Mouse (Mus musculus) liver, adult 2 months (tissue): Measurements from ENCODE around the gene Slc35b2. TPM values are rescaled to one million over a fixed set of nuclear protein-coding genes. Genes with fewer than 3 reads are reported as not detected.

Experiments used
- DNase-seq: peaks from one replicate; pipeline ENCODE4 v3.0.0-alpha.2; 2011; ENCODE audit warnings: low read depth, low spot score; ENCODE audit errors: extremely low read depth
- H3K27ac ChIP-seq: fragments of 200-500 bp; replicated peaks from 2 replicates; pipeline ENCODE4 v1.5.1; 2012; ENCODE audit warnings: low read depth, mild to moderate bottlenecking, control low read depth, inconsistent platforms, low read length; ENCODE audit not compliant: insufficient read depth
- H3K27me3 ChIP-seq: fragments of 200-500 bp; 2 replicates; pipeline ENCODE4 v1.6.1; 2012; ENCODE audit warnings: mild to moderate bottlenecking, moderate library complexity, low read length, inconsistent platforms; ENCODE audit not compliant: control insufficient read depth, insufficient read depth
- H3K36me3 ChIP-seq: fragments of 200-500 bp; 2 replicates; pipeline ENCODE4 v1.6.1; 2012; ENCODE audit warnings: low read length, inconsistent platforms; ENCODE audit not compliant: control insufficient read depth, insufficient read depth
- H3K4me1 ChIP-seq: fragments of 200-500 bp; 2 replicates; pipeline ENCODE4 v1.6.1; 2011; ENCODE audit warnings: low read length; ENCODE audit not compliant: control insufficient read depth, insufficient read depth
- H3K4me3 ChIP-seq: fragments of 200-500 bp; 2 replicates; pipeline ENCODE4 v1.5.1; 2011; ENCODE audit warnings: low read depth, mild to moderate bottlenecking, control low read depth, low read length, moderate library complexity; ENCODE audit not compliant: insufficient read depth
- H3K79me2 ChIP-seq: fragments of 200-500 bp; 2 replicates; pipeline ENCODE4 v1.6.1; 2012; ENCODE audit warnings: inconsistent platforms, mild to moderate bottlenecking, low read length, moderate library complexity; ENCODE audit not compliant: control insufficient read depth, insufficient read depth
- H3K9ac ChIP-seq: fragments of 200-500 bp; 2 replicates; pipeline ENCODE4 v1.6.1; 2012; ENCODE audit warnings: low read depth, mild to moderate bottlenecking, control low read depth, inconsistent platforms, low read length
- CTCF ChIP-seq: fragments of 200-500 bp; IDR thresholded peaks from 2 replicates; pipeline ENCODE4 v1.5.1; 2011; ENCODE audit warnings: low read depth, low read length, control low read depth
- POLR2A ChIP-seq: fragments of 200-500 bp; IDR thresholded peaks from 2 replicates; pipeline ENCODE4 v1.6.1; 2011; ENCODE audit warnings: low read length, control low read depth; ENCODE audit not compliant: insufficient read depth; ENCODE audit errors: extremely low read depth
- WGBS: fragments of 180-500 bp; shearing (Covaris S2); methylation state at CpG from one replicate; pipeline ENCODE4 v1.1.7; 2018; 5-methylcytosine and 5-hydroxymethylcytosine counted together
- polyA plus RNA-seq: library from polyadenylated mRNA; depleted of rRNA; stranded (reverse); fragments of >200 nt; gene quantifications from 2 replicates; pipeline ENCODE4 v1.2.3, GENCODE M21; 2012; rRNA removed
- total RNA-seq: library from RNA; depleted of rRNA; stranded (reverse); fragments of >200 nt; gene quantifications from 2 replicates; pipeline ENCODE4 v1.2.3, GENCODE M21; 2014; rRNA removed

Gene Slc35b2
- total and polyA plus RNA-seq, 2 experiments, result 45.9 to 69.7 TPM

GRCm38 (mm10) chr17:45616046-45616650, 52.5 kb downstream of the Slc35b2 start:
- WGBS, result 91% methylated on average over 4 of the region's 4 CpGs
- Histone ChIP-seq H3K27ac (no peak overlapping the region), H3K27me3 (no peaks in the 10 kb centered on the region), H3K4me3 (no peak overlapping the region), H3K4me1 (peaks cover 2% of the 10 kb centered on the region), H3K36me3 (no peaks in the 10 kb centered on the region), H3K79me2 (no peaks in the 10 kb centered on the region), H3K9ac (no peak overlapping the region)
- TF ChIP-seq CTCF (no peak), POLR2A (no peak)
- no peak for DNase-seq

- TF ChIP-seq POLR2A (no peak), CTCF (no peak)
- DNase-seq, result no peak
- Histone ChIP-seq H3K27me3 (no peaks in the 10 kb centered on the region), H3K79me2 (no peaks in the 10 kb centered on the region), H3K4me3 (no peak overlapping the region), H3K27ac (no peak overlapping the region), H3K9ac (no peak overlapping the region), H3K36me3 (no peaks in the 10 kb centered on the region), H3K4me1 (peaks cover 2% of the 10 kb centered on the region)
- 93% methylated on average over 3 of the region's 3 CpGs for WGBS
Observed at GRCm38 (mm10) chr17:45616679-45617078, 53.0 kb downstream of the Slc35b2 start.

Other genes starting within 250 kb of the Slc35b2 start
- gene Cdc5l, start 130.1 kb upstream of the Slc35b2 start, total RNA-seq, result 14.8 and 15.5 TPM in 2 replicates
- gene Cdc5l, start 130.1 kb upstream of the Slc35b2 start, polyA plus RNA-seq, result 2.6 and 3.5 TPM in 2 replicates
- not detected in 2 replicates for gene Spats1, start 88.5 kb upstream of the Slc35b2 start, total RNA-seq
- not detected in 2 replicates for gene Spats1, start 88.5 kb upstream of the Slc35b2 start, polyA plus RNA-seq
- 10.6 and 11.6 TPM in 2 replicates for gene Aars2, start 57.0 kb upstream of the Slc35b2 start, total RNA-seq
- gene Aars2, start 57.0 kb upstream of the Slc35b2 start, polyA plus RNA-seq, result 18.9 and 21.4 TPM in 2 replicates
- gene Tcte1, start 40.4 kb upstream of the Slc35b2 start, total RNA-seq, result not detected in 2 replicates
- gene Tcte1, start 40.4 kb upstream of the Slc35b2 start, polyA plus RNA-seq, result not detected in 2 replicates
- under 0.01 TPM in 1 of 2 replicates, not detected in the other for gene Tmem151b, start 14.2 kb upstream of the Slc35b2 start, total RNA-seq
- gene Tmem151b, start 14.2 kb upstream of the Slc35b2 start, polyA plus RNA-seq, result 0.01 TPM in 1 of 2 replicates, not detected in the other
- 1.6 and 1.9 TPM in 2 replicates for gene Nfkbie, start 8.2 kb upstream of the Slc35b2 start, total RNA-seq
- gene Nfkbie, start 8.2 kb upstream of the Slc35b2 start, polyA plus RNA-seq, result 2.0 and 3.0 TPM in 2 replicates
- 248 and 362 TPM in 2 replicates for gene Hsp90ab1, start 9.4 kb downstream of the Slc35b2 start, total RNA-seq
- 226 and 272 TPM in 2 replicates for gene Hsp90ab1, start 9.4 kb downstream of the Slc35b2 start, polyA plus RNA-seq
- 220 and 240 TPM in 2 replicates for gene Slc29a1, start 35.7 kb downstream of the Slc35b2 start, total RNA-seq
- gene Slc29a1, start 35.7 kb downstream of the Slc35b2 start, polyA plus RNA-seq, result 618 and 693 TPM in 2 replicates
- not detected in 2 replicates for gene Mymx, start 38.2 kb downstream of the Slc35b2 start, total RNA-seq
- gene Mymx, start 38.2 kb downstream of the Slc35b2 start, polyA plus RNA-seq, result not detected in 2 replicates
- gene Capn11, start 95.5 kb downstream of the Slc35b2 start, total RNA-seq, result 0.13 TPM in 1 of 2 replicates, not detected in the other
- gene Capn11, start 95.5 kb downstream of the Slc35b2 start, polyA plus RNA-seq, result 0.02 TPM in 1 of 2 replicates, not detected in the other
- gene Mrpl14, start 122.4 kb downstream of the Slc35b2 start, total RNA-seq, result 86.3 and 111 TPM in 2 replicates
- 224 and 259 TPM in 2 replicates for gene Mrpl14, start 122.4 kb downstream of the Slc35b2 start, polyA plus RNA-seq
- 23.0 and 35.4 TPM in 2 replicates for gene Tmem63b, start 123.0 kb downstream of the Slc35b2 start, total RNA-seq
- 98.6 and 99.2 TPM in 2 replicates for gene Tmem63b, start 123.0 kb downstream of the Slc35b2 start, polyA plus RNA-seq
- not detected in 2 replicates for gene 1600014C23Rik, start 170.0 kb downstream of the Slc35b2 start, total RNA-seq
- gene 1600014C23Rik, start 170.0 kb downstream of the Slc35b2 start, polyA plus RNA-seq, result not detected in 2 replicates